Mouse (Mus musculus): ENCODE measurements around the gene Sirt1. TPM values are rescaled to one million over a fixed set of nuclear protein-coding genes. Genes with fewer than 3 reads are reported as not detected.

Sirt1 gene
- total RNA-seq, 2 experiments from 2014 or later = 13.7 to 13.8 TPM

DNA sequence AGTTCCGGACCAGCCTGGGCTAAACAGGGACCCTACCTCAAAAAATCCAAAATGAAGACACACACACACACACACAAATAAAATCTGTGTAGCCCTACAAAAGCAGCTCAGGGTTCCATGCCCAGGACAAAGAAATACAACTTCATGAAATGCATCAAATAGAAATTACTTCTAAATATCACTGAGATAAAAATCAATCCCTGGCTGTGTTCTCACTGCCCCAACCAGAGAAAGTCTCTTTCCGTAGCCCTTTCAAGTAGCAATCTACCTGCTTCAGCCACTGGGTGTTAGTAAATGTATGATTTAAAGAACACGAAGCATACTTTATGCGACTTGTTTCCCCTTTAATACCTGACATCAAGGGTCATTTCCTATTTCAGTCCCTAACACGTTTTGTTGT, 44.2 kb downstream of the Sirt1 start:
- no peak for DNase-seq (ENCODE audit: low spot score in 2 of 2)

DNA sequence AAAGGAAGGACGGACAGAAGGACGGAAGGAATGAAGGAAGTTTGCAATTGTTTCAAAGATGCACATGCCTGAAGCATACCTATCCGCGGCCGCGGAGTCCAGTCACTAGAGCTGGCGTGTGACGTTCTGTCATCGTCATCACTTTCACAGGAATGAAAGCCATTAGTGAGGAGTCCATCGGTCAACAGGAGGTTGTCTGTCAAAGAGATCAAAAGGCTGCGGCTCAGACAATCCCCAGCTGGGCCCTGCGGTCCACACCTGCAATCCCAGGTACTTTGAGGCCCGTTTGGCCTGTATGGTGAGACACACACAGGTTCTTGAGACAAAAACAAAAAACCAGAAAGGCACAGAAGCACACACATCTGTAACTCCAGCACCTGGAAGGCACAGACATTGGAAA, 44.6 kb downstream of the Sirt1 start:
- no peak for DNase-seq (ENCODE audit: low spot score in 2 of 2)

- no peak for DNase-seq (ENCODE audit: low spot score in 2 of 2)
These were observed 54.4 kb downstream of the Sirt1 start for GRCm38 (mm10) chr10:63327091-63327490.

DNA sequence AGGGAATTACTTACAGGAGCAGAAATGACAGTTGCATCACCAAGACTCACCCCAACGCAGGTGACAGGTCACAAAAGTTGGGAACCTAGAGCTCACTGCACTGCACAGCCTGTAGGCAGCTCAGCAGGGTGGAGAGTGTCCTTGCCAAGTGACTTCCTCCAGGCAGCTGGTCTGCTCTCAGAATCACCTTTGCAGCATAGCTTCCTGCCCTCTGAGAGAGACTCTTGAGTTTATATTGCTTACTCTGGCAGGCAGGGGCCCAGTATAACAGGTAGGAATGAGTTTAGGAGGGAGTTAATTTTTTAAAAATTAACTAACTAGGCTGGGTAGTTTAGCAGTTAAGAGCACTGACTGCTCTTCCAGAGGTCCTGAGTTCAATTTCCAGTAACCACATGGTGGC, 67.8 kb downstream of the Sirt1 start:
- DNase-seq (ENCODE audit: low spot score in 2 of 2) = no peak

DNA sequence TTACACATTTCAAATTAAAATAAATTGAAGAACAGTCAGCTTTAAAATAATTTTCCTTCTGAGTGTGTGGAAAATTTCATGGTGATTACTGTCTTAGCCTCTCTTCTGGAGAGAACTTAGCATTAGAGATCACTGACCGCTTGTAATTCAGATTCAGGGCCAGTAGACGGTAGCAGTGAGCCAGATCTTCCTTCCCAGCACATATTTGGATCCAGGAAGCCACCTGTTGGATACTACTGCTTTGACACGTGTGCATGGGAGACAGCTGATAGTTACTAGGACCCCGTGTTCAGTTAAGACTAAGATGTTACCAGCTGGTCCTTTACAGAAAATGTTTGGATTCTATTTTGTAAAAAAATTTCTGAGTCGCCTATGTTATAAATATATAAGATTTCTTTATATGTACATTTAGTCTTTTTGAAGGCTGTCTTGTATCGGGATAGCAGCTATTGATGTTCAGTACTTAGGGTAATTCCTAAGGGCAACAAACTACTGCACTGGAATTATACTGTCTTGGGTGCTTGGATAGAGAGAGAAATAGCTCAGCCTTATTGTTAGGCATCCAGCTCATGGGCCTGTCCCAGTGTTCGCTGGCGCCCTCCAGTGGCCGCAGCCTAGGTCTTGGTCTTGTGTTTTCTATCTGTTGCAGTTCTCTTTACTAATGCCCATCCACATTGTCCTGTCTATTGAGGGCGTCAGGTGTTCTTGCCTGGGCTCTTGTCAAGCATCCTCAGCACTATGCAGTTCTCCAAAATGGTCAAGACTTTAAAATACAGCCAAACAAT, 72.7 kb downstream of the Sirt1 start:
- DNase-seq (ENCODE audit: low spot score in 2 of 2) = peak; percentile 84

- DNase-seq (ENCODE audit: low spot score in 2 of 2) = no peak
These were observed 79.1 kb downstream of the Sirt1 start for GRCm38 (mm10) chr10:63302356-63302755.

GRCm38 (mm10) chr10:63282846-63283245, 98.7 kb downstream of the Sirt1 start:
- no peak for DNase-seq (ENCODE audit: low spot score in 2 of 2)

DNA sequence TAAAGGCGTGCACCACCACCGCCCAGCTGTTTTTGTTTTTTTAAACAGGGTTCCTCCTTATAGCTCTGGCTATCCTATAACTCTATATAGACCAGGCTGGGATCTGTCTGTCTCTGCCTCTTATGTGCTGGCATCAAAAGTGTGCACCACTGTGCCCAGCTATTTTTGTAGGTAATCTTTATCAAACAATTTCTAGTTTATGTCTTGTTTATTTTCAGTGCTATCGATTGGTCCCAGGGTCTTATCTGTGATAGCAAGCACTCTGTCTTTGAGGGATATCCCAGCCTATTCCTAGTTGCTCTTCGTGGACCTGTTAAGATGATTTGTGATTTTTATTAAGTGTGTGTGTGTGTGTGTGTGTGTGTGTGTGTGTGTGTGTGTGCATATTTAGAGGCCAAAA, 99.1 kb downstream of the Sirt1 start:
- no peak for DNase-seq (ENCODE audit: low spot score in 2 of 2)

- no peak for DNase-seq (ENCODE audit: low spot score in 2 of 2)
These were observed 101.7 kb downstream of the Sirt1 start for GRCm38 (mm10) chr10:63279851-63280250.

DNA sequence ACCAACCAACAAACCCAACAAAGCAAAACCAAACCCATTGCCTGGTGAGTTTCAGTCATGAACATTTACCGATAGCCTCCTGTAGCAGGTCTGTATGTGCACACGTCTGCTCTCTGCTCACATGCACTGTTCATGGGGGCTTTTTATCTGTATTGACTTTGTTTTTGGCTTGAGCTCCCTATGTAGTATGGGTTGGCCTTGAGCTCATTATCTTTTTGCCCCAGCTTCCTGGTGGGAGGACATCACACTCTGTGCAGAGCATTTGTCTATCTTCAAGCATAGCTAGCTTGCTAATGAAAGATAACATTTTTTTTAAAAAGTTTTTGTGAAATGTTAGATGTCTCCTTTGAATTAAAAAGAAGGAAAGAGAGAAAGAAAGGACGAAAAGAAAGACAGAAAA, 104.5 kb downstream of the Sirt1 start:
- no peak for DNase-seq (ENCODE audit: low spot score in 2 of 2)

DNA sequence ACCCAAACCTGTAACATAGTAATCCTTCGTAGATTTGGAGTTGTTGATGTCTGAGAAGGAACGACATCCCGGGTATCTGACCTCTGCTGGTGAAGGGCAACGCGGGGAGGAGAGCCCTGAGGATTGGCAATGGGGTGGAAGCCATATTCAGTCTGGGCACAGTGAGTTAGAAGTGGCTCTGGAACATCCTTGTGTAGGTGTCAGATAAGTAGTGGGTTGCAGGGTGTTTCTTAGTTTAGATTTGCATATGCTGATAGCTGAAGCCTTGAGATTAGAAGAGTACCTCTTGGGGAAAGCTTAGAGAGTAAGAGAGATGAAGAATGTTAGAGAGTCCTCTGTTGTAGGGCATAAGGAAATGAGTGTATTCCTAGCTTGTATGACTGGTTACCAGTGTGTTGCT, 108.6 kb downstream of the Sirt1 start:
- DNase-seq (ENCODE audit: low spot score in 2 of 2) = no peak

- no peak for DNase-seq (ENCODE audit: low spot score in 2 of 2)
These were observed 109.1 kb downstream of the Sirt1 start for GRCm38 (mm10) chr10:63272401-63272800.

Other genes with a start within 250 kb of the Sirt1 start
- 1 to 10 TPM; 3.7 to 4.2 TPM for gene Mypn, start 177.8 kb downstream of the Sirt1 start, total RNA-seq (2021)
- 10 to 100 TPM; 38.1 to 40.2 TPM for gene Herc4, start 137.9 kb downstream of the Sirt1 start, total RNA-seq (2021)
- gene Dnajc12, start 739 bp upstream of the Sirt1 start, total RNA-seq (2021) = 10 to 100 TPM; 12.1 to 12.6 TPM
- gene Gm7075, start 40.1 kb upstream of the Sirt1 start, total RNA-seq (2021) = not detected
- 1 to 10 TPM; 1.0 to 1.5 TPM for gene Ctnna3, start 48.4 kb upstream of the Sirt1 start, total RNA-seq (2021)